Mouse (Mus musculus) forebrain, postnatal 0 days (tissue): ENCODE measurements around the gene Gm3250. TPM values are rescaled to one million over a fixed set of nuclear protein-coding genes. Genes with fewer than 3 reads are reported as not detected.

Experiments
- ATAC-seq: fragments of 200-750 bp; cut with Nextera tagmentation; 2 replicates; pipeline ENCODE4 v1.8.0; 2017; ENCODE audit warnings: mild to moderate bottlenecking, moderate library complexity
- DNase-seq: peaks from one replicate; pipeline ENCODE4 v3.0.0-alpha.2; 2015
- H3K27ac ChIP-seq: fragments of 300-500 bp; sonication (generic); 2 replicates; pipeline ENCODE4 v1.5.1; 2014; ENCODE audit warnings: low read depth, mild to moderate bottlenecking, antibody characterized with exemption, low read length, moderate library complexity, mixed read lengths
- H3K27me3 ChIP-seq: fragments of 300-500 bp; sonication (generic); 2 replicates; pipeline ENCODE4 v1.6.1; 2014; ENCODE audit warnings: mild to moderate bottlenecking, low read length, mixed read lengths; ENCODE audit not compliant: insufficient read depth
- H3K36me3 ChIP-seq: fragments of 300-500 bp; sonication (generic); 2 replicates; pipeline ENCODE4 v1.6.1; 2014; ENCODE audit warnings: mild to moderate bottlenecking, moderate library complexity; ENCODE audit not compliant: insufficient read depth
- H3K4me1 ChIP-seq: fragments of 300-500 bp; sonication (generic); 2 replicates; pipeline ENCODE4 v1.6.1; 2014; ENCODE audit warnings: antibody characterized with exemption; ENCODE audit not compliant: insufficient read depth
- H3K4me2 ChIP-seq: fragments of 300-500 bp; sonication (generic); 2 replicates; pipeline ENCODE4 v1.6.1; 2014; ENCODE audit warnings: low read depth, mild to moderate bottlenecking, moderate library complexity
- H3K4me3 ChIP-seq: fragments of 300-500 bp; sonication (generic); 2 replicates; pipeline ENCODE4 v1.5.1; 2014; ENCODE audit warnings: low read depth, low read length, mixed read lengths
- H3K9ac ChIP-seq: fragments of 300-500 bp; sonication (generic); 2 replicates; pipeline ENCODE4 v1.6.1; 2014; ENCODE audit warnings: mild to moderate bottlenecking
- H3K9me3 ChIP-seq: fragments of 300-500 bp; sonication (generic); 2 replicates; pipeline ENCODE4 v1.6.1; 2016; ENCODE audit warnings: low read length
- CTCF ChIP-seq: sonication (generic); IDR thresholded peaks from 2 replicates; pipeline ENCODE4 v1.5.1; 2016; ENCODE audit warnings: antibody characterized with exemption, control low read depth, low read depth
- WGBS: fragments of 180-500 bp; shearing (Covaris S2); extraction: QIAGEN DNeasy Blood & Tissue Kit; methylation state at CpG from one replicate; pipeline ENCODE4 v1.1.7; 2014; 5-methylcytosine and 5-hydroxymethylcytosine counted together
- polyA plus RNA-seq: library from polyadenylated mRNA; unstranded; fragments of >200 nt; fragmentation: Nextera tagmentation; extraction: Ambion mirVana; gene quantifications from 2 replicates; pipeline ENCODE4 v1.2.1, GENCODE M21; 2015
- total RNA-seq: library from RNA; depleted of rRNA; stranded (reverse); fragments of >200 nt; gene quantifications from 2 replicates; pipeline ENCODE4 v1.2.3, GENCODE M21; 2014; rRNA removed

Gm3250 gene
- total and polyA plus RNA-seq, 2 experiments from 2014 or later = not detected

DNA sequence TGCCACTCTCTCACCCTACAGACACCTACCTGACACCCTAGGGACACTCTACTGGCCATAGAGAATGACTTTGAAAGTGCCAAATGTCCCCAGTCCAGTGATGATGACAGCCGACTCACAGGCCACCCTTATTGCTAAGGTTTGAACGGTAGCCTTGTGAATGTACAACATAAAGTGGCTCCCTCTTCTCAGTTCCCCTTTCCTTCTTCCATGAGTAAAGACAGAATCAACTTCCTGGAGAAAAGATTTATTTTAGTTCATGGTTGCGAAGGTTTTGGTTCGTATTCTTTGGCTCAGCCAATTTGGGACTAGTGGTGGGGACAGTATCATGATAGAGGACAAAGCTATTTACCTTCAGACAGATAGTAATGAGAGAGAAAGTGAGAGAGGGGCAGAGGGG is 43.4 kb downstream of the Gm3250 start:
- Histone ChIP-seq H3K9ac (no peak overlapping the region), H3K9me3 (peaks cover 4% of the 10 kb centered on the region; the same call in 1 of the 2 replicates), H3K4me1 (no peaks in the 10 kb centered on the region), H3K27ac (no peak overlapping the region), H3K4me3 (no peak overlapping the region), H3K4me2 (no peak overlapping the region), H3K36me3 (no peaks in the 10 kb centered on the region), H3K27me3 (no peaks in the 10 kb centered on the region)
- no peak for ATAC-seq
- WGBS = 89% methylated on average over 4 of the region's 4 CpGs
- no peak for DNase-seq
- no peak for TF ChIP-seq CTCF

DNA sequence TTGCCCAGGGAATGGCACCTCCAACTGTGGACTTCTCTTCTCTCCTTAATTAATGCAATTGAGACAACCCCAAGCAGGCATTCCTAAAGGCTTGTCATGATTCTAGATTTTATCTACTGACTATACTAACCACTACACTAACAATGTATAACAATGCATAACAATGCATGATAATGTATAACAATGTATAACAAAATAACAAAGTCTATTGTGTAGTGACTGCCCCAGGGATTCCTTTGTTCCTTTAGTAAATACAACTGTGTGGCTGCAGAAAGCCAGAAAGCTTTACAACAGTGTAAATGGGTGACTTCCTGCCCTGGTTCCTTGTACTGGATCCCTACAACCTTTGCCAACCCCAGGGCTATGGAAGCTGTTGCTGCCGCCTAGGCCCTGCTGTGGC is 46.4 kb downstream of the Gm3250 start:
- H3K9me3 ChIP-seq = peaks cover 4% of the 10 kb centered on the region; the same call in 1 of the 2 replicates
- DNase-seq (no peak), ATAC-seq (no peak)
- no peaks in the 10 kb centered on the region for H3K36me3 ChIP-seq
- H3K27me3 ChIP-seq = no peaks in the 10 kb centered on the region
- H3K27ac ChIP-seq = no peak overlapping the region
- no peak for TF ChIP-seq CTCF
- H3K4me3 ChIP-seq = no peak overlapping the region
- 97% methylated on average over 1 of the region's 1 CpGs for WGBS
- H3K4me1 ChIP-seq = no peaks in the 10 kb centered on the region
- no peak overlapping the region for H3K9ac ChIP-seq
- no peak overlapping the region for H3K4me2 ChIP-seq

Other genes starting within 250 kb of the Gm3250 start
Only the 30 nearest of the 31 such genes appear.
- 69.6 and 98.3 TPM in 2 replicates for gene Pttg1ip, start 200.8 kb downstream of the Gm3250 start, total RNA-seq
- gene Pttg1ip, start 200.8 kb downstream of the Gm3250 start, polyA plus RNA-seq = 67.1 and 74.2 TPM in 2 replicates
- 270 and 305 TPM in 2 replicates for gene Sumo3, start 176.4 kb downstream of the Gm3250 start, total RNA-seq
- gene Sumo3, start 176.4 kb downstream of the Gm3250 start, polyA plus RNA-seq = 381 and 398 TPM in 2 replicates
- not detected in 2 replicates for gene Gm49325, start 176.3 kb downstream of the Gm3250 start, total RNA-seq
- 27.7 and 33.6 TPM in 2 replicates for gene Gm49325, start 176.3 kb downstream of the Gm3250 start, polyA plus RNA-seq
- 41.7 and 45.3 TPM in 2 replicates for gene Ube2g2, start 160.3 kb downstream of the Gm3250 start, total RNA-seq
- 74.9 and 80.3 TPM in 2 replicates for gene Ube2g2, start 160.3 kb downstream of the Gm3250 start, polyA plus RNA-seq
- gene Tspear, start 96.0 kb downstream of the Gm3250 start, total RNA-seq = 0.14 TPM in 1 of 2 replicates, not detected in the other
- gene Tspear, start 96.0 kb downstream of the Gm3250 start, polyA plus RNA-seq = 0.42 and 0.99 TPM in 2 replicates
- not detected in 2 replicates for gene Gm19402, start 91.8 kb downstream of the Gm3250 start, total RNA-seq
- not detected in 2 replicates for gene Gm19402, start 91.8 kb downstream of the Gm3250 start, polyA plus RNA-seq
- not detected in 2 replicates for gene Gm9508, start 85.3 kb downstream of the Gm3250 start, total RNA-seq
- not detected in 2 replicates for gene Gm9508, start 85.3 kb downstream of the Gm3250 start, polyA plus RNA-seq
- not detected in 2 replicates for gene Gm10272, start 75.9 kb downstream of the Gm3250 start, total RNA-seq
- not detected in 2 replicates for gene Gm10272, start 75.9 kb downstream of the Gm3250 start, polyA plus RNA-seq
- gene Gm10024, start 71.1 kb downstream of the Gm3250 start, total RNA-seq = not detected in 2 replicates
- gene Gm10024, start 71.1 kb downstream of the Gm3250 start, polyA plus RNA-seq = not detected in 2 replicates
- not detected in 2 replicates for gene Gm10142, start 66.7 kb downstream of the Gm3250 start, total RNA-seq
- gene Gm10142, start 66.7 kb downstream of the Gm3250 start, polyA plus RNA-seq = not detected in 2 replicates
- gene Krtap12-1, start 61.9 kb downstream of the Gm3250 start, total RNA-seq = not detected in 2 replicates
- gene Krtap12-1, start 61.9 kb downstream of the Gm3250 start, polyA plus RNA-seq = not detected in 2 replicates
- not detected in 2 replicates for gene Gm10100, start 56.1 kb downstream of the Gm3250 start, total RNA-seq
- not detected in 2 replicates for gene Gm10100, start 56.1 kb downstream of the Gm3250 start, polyA plus RNA-seq
- not detected in 2 replicates for gene Gm18596, start 39.9 kb downstream of the Gm3250 start, total RNA-seq
- gene Gm18596, start 39.9 kb downstream of the Gm3250 start, polyA plus RNA-seq = not detected in 2 replicates
- gene Gm9736, start 31.2 kb downstream of the Gm3250 start, total RNA-seq = not detected in 2 replicates
- gene Gm9736, start 31.2 kb downstream of the Gm3250 start, polyA plus RNA-seq = not detected in 2 replicates
- not detected in 2 replicates for gene Gm3233, start 22.9 kb downstream of the Gm3250 start, total RNA-seq
- not detected in 2 replicates for gene Gm3233, start 22.9 kb downstream of the Gm3250 start, polyA plus RNA-seq
- gene Gm3238, start 11.2 kb downstream of the Gm3250 start, total RNA-seq = not detected in 2 replicates
- gene Gm3238, start 11.2 kb downstream of the Gm3250 start, polyA plus RNA-seq = not detected in 2 replicates
- not detected in 2 replicates for gene Gm7138, start 5.6 kb downstream of the Gm3250 start, total RNA-seq
- gene Gm7138, start 5.6 kb downstream of the Gm3250 start, polyA plus RNA-seq = not detected in 2 replicates
- not detected in 2 replicates for gene Gm7137, start 5.7 kb upstream of the Gm3250 start, total RNA-seq
- gene Gm7137, start 5.7 kb upstream of the Gm3250 start, polyA plus RNA-seq = not detected in 2 replicates
- not detected in 2 replicates for gene Gm9639, start 12.5 kb upstream of the Gm3250 start, total RNA-seq
- gene Gm9639, start 12.5 kb upstream of the Gm3250 start, polyA plus RNA-seq = not detected in 2 replicates
- not detected in 2 replicates for gene Gm19668, start 16.6 kb upstream of the Gm3250 start, total RNA-seq
- not detected in 2 replicates for gene Gm19668, start 16.6 kb upstream of the Gm3250 start, polyA plus RNA-seq
- gene Gm9507, start 29.3 kb upstream of the Gm3250 start, total RNA-seq = not detected in 2 replicates
- not detected in 2 replicates for gene Gm9507, start 29.3 kb upstream of the Gm3250 start, polyA plus RNA-seq
- gene Gm2696, start 32.1 kb upstream of the Gm3250 start, total RNA-seq = not detected in 2 replicates
- gene Gm2696, start 32.1 kb upstream of the Gm3250 start, polyA plus RNA-seq = not detected in 2 replicates
- gene Krtap10-4, start 44.6 kb upstream of the Gm3250 start, total RNA-seq = not detected in 2 replicates
- gene Krtap10-4, start 44.6 kb upstream of the Gm3250 start, polyA plus RNA-seq = not detected in 2 replicates
- gene Krtap10-10, start 53.4 kb upstream of the Gm3250 start, total RNA-seq = not detected in 2 replicates
- not detected in 2 replicates for gene Krtap10-10, start 53.4 kb upstream of the Gm3250 start, polyA plus RNA-seq
- not detected in 2 replicates for gene Gm36176, start 64.3 kb upstream of the Gm3250 start, total RNA-seq
- not detected in 2 replicates for gene Gm36176, start 64.3 kb upstream of the Gm3250 start, polyA plus RNA-seq
- not detected in 2 replicates for gene Gm10318, start 70.3 kb upstream of the Gm3250 start, total RNA-seq
- gene Gm10318, start 70.3 kb upstream of the Gm3250 start, polyA plus RNA-seq = not detected in 2 replicates
- 0.48 TPM in 1 of 2 replicates, not detected in the other for gene Gm3285, start 79.4 kb upstream of the Gm3250 start, total RNA-seq
- not detected in 2 replicates for gene Gm3285, start 79.4 kb upstream of the Gm3250 start, polyA plus RNA-seq
- 19.7 and 24.1 TPM in 2 replicates for gene Lrrc3, start 120.0 kb upstream of the Gm3250 start, total RNA-seq
- 15.7 and 22.4 TPM in 2 replicates for gene Lrrc3, start 120.0 kb upstream of the Gm3250 start, polyA plus RNA-seq
- 5.5 and 8.7 TPM in 2 replicates for gene Trpm2, start 188.0 kb upstream of the Gm3250 start, total RNA-seq
- gene Trpm2, start 188.0 kb upstream of the Gm3250 start, polyA plus RNA-seq = 2.4 and 4.5 TPM in 2 replicates
- 46.5 and 50.4 TPM in 2 replicates for gene 1810043G02Rik, start 196.0 kb upstream of the Gm3250 start, total RNA-seq
- 54.5 and 56.8 TPM in 2 replicates for gene 1810043G02Rik, start 196.0 kb upstream of the Gm3250 start, polyA plus RNA-seq